Mouse (Mus musculus) heart, adult 2 months (tissue): ENCODE measurements around the gene Catsperz.
"Not testable (repeated sequence)": the region's sequence is repeated elsewhere in the genome, so short reads cannot be mapped to it uniquely, and the experiment has no call there.

Experiments used
- CTCF ChIP-seq: fragments of 200-600 bp; IDR thresholded peaks from 2 replicates; pipeline ENCODE4 v1.8.1; 2022; ENCODE audit warnings: antibody characterized with exemption, mild to moderate bottlenecking, moderate library complexity
- POLR2A ChIP-seq: fragments of 200-500 bp; IDR thresholded peaks from 2 replicates; pipeline ENCODE4 v1.6.1; 2011; ENCODE audit warnings: mild to moderate bottlenecking, low read depth, low read length, control low read depth; ENCODE audit not compliant: insufficient read depth

- TF ChIP-seq POLR2A, CTCF: not testable (repeated sequence)
Observed at GRCm38 (mm10) chr19:6910306-6910705, 14.9 kb downstream of the Catsperz start.
